Mouse (Mus musculus) midbrain, postnatal 0 days (tissue): ENCODE measurements around the gene Cby1. TPM values are rescaled to one million over a fixed set of nuclear protein-coding genes. Genes with fewer than 3 reads are reported as not detected.

Experiments
- ATAC-seq: fragments of 200-750 bp; cut with Nextera tagmentation; 2 replicates; pipeline ENCODE4 v1.8.0; 2017; ENCODE audit warnings: moderate number of reproducible peaks, mild to moderate bottlenecking, moderate TSS enrichment, moderate library complexity; ENCODE audit not compliant: low FRiP score
- DNase-seq: peaks from one replicate; pipeline ENCODE4 v3.0.0-alpha.2; 2015; ENCODE audit warnings: low spot score
- H3K27ac ChIP-seq: fragments of 300-500 bp; sonication (generic); 2 replicates; pipeline ENCODE4 v1.5.1; 2014; ENCODE audit warnings: low read depth, mild to moderate bottlenecking, low read length, mixed read lengths
- H3K27me3 ChIP-seq: fragments of 300-500 bp; sonication (generic); 2 replicates; pipeline ENCODE4 v1.6.1; 2014; ENCODE audit warnings: low read length, control low read depth, mixed read lengths; ENCODE audit not compliant: insufficient read depth
- H3K36me3 ChIP-seq: fragments of 300-500 bp; sonication (generic); 2 replicates; pipeline ENCODE4 v1.6.1; 2014; ENCODE audit warnings: low read length, control low read depth, mixed read lengths; ENCODE audit not compliant: insufficient read depth
- H3K4me1 ChIP-seq: fragments of 300-500 bp; sonication (generic); 2 replicates; pipeline ENCODE4 v1.6.1; 2014; ENCODE audit warnings: mild to moderate bottlenecking, control low read depth, antibody characterized with exemption, low read length, mixed read lengths; ENCODE audit not compliant: insufficient read depth
- H3K4me2 ChIP-seq: fragments of 300-500 bp; sonication (generic); 2 replicates; pipeline ENCODE4 v1.6.1; 2014; ENCODE audit warnings: low read depth, mild to moderate bottlenecking, low read length, mixed read lengths; ENCODE audit not compliant: poor library complexity, severe bottlenecking
- H3K4me3 ChIP-seq: fragments of 300-500 bp; sonication (generic); 2 replicates; pipeline ENCODE4 v1.5.1; 2014; ENCODE audit warnings: low read depth, mild to moderate bottlenecking, low read length, moderate library complexity
- H3K9ac ChIP-seq: fragments of 300-500 bp; sonication (generic); replicated peaks from 2 replicates; pipeline ENCODE4 v1.6.1; 2014; ENCODE audit warnings: mild to moderate bottlenecking, low read length, moderate library complexity, mixed read lengths; ENCODE audit not compliant: poor library complexity, severe bottlenecking
- H3K9me3 ChIP-seq: fragments of 300-500 bp; sonication (generic); 2 replicates; pipeline ENCODE4 v1.6.1; 2016; ENCODE audit warnings: low read length, control low read depth
- CTCF ChIP-seq: IDR thresholded peaks from 2 replicates; pipeline ENCODE4 v1.5.1; 2016; ENCODE audit warnings: antibody characterized with exemption, mild to moderate bottlenecking
- WGBS: fragments of 180-500 bp; shearing (Covaris S2); extraction: QIAGEN DNeasy Blood & Tissue Kit; methylation state at CpG from one replicate; pipeline ENCODE4 v1.1.7; 2014; 5-methylcytosine and 5-hydroxymethylcytosine counted together
- polyA plus RNA-seq: library from polyadenylated mRNA; unstranded; fragments of >200 nt; fragmentation: Nextera tagmentation; extraction: Ambion mirVana; gene quantifications from 2 replicates; pipeline ENCODE4 v1.2.1, GENCODE M21; 2015
- total RNA-seq: library from RNA; depleted of rRNA; stranded (reverse); fragments of >200 nt; gene quantifications from 2 replicates; pipeline ENCODE4 v1.2.3, GENCODE M21; 2014; rRNA removed

Gene Cby1
- total RNA-seq (56.9 and 72.5 TPM in 2 replicates), polyA plus RNA-seq (99.2 and 101 TPM in 2 replicates)

DNA sequence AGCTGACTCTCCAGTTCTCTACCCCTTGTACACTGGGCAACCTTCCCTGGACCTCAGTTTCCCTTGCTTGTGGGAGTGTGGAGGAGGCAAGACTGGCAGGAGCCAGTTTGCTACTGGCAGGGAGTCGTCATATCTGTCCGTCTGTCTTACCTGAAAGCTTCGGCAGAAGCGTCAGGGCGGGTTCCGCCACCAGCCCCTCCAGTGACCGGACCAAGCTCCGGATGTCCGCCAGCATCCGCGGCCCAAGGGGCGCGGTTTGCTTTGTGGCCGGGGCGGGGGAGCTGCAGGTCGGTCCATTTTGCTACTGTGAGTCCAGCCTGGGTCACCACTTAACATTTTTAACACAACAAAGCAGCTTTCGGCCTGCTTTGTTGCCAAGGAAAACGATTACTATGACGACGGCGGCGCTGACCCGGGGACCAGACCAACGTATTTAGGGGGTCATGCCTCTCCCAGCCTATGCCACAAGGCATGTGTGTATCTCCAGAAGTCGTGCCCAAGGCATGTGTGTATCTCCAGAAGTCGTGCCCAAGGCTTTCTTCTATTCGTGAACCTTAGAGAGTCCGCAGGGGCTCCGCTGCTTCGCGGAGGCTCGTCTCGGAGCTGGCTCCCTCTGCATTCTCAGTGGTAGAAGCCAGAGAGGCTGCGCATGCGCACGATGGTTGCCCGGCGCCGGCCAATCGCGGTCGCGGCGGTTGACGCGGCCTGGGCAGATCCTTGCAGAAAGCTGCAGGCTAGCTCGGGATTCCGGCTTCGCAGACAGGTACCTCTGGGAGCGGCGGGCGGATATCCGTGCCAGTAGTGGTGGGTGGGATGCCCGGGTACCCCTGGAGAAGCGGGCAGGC is at the start of gene Cby1, which contains the start of gene Fam227a:
TSS of gene Cby1 (plus strand) at position 669 of the 845 bp plus-strand sequence.
TSS of gene Fam227a (minus strand) at position 426 of the 845 bp plus-strand sequence.
- no peak for TF ChIP-seq CTCF
- WGBS: under 1% methylated on average over 55 of the region's 55 CpGs

GRCm38 (mm10) chr15:79609226-79609625 is 49.8 kb upstream of the Cby1 start:
- no peak for TF ChIP-seq CTCF
- Histone ChIP-seq H3K4me3 (no peak overlapping the region), H3K36me3 (peaks cover 12% of the 10 kb centered on the region), H3K9ac (no peak overlapping the region), H3K9me3 (no peaks in the 10 kb centered on the region), H3K27ac (no peak overlapping the region), H3K4me1 (no peaks in the 10 kb centered on the region; the same call in 1 of the 2 replicates), H3K27me3 (no peaks in the 10 kb centered on the region), H3K4me2 (no peak overlapping the region)
- DNase-seq: no peak
- no peak for ATAC-seq
- 96% methylated on average over 2 of the region's 2 CpGs for WGBS

More for the DNA sequence above, at the start of gene Cby1, which contains the start of gene Fam227a:
- no peaks in the 10 kb centered on the region for H3K27me3 ChIP-seq
- peak within 1 kb of the TSS; percentile 99 for H3K27ac ChIP-seq
- H3K4me2 ChIP-seq: peak within 1 kb of the TSS; percentile 73
- no peaks in the 10 kb centered on the region; the same call in 1 of the 2 replicates for H3K36me3 ChIP-seq
- peak; percentile 84 for ATAC-seq
- H3K9ac ChIP-seq: peak within 1 kb of the TSS; percentile 87
- H3K9me3 ChIP-seq: no peaks in the 10 kb centered on the region
- H3K4me1 ChIP-seq: peaks cover 4% of the 10 kb centered on the region; the same call in 1 of the 2 replicates
- H3K4me3 ChIP-seq: peak within 1 kb of the TSS; percentile 88
- DNase-seq: peak; percentile 96

GRCm38 (mm10) chr15:79615501-79615900 is 43.5 kb upstream of the Cby1 start:
- H3K9ac ChIP-seq: no peak overlapping the region

GRCm38 (mm10) chr15:79616729-79617128 is 42.3 kb upstream of the Cby1 start:
- no peaks in the 10 kb centered on the region for H3K4me1 ChIP-seq
- no peak overlapping the region for H3K4me3 ChIP-seq
- 84% methylated on average over 5 of the region's 5 CpGs for WGBS
- no peak overlapping the region for H3K27ac ChIP-seq
- H3K36me3 ChIP-seq: peaks cover 34% of the 10 kb centered on the region
- H3K9ac ChIP-seq: no peak overlapping the region
- no peak for DNase-seq
- no peaks in the 10 kb centered on the region for H3K27me3 ChIP-seq
- no peak overlapping the region for H3K4me2 ChIP-seq
- ATAC-seq: no peak
- H3K9me3 ChIP-seq: no peaks in the 10 kb centered on the region
- TF ChIP-seq CTCF: no peak

More at GRCm38 (mm10) chr15:79615501-79615900, 43.5 kb upstream of the Cby1 start:
- H3K9me3 ChIP-seq: no peaks in the 10 kb centered on the region
- H3K36me3 ChIP-seq: peaks cover 29% of the 10 kb centered on the region
- no peaks in the 10 kb centered on the region for H3K27me3 ChIP-seq
- DNase-seq (no peak), ATAC-seq (no peak)
- H3K4me1 ChIP-seq: no peaks in the 10 kb centered on the region
- no peak overlapping the region for H3K27ac ChIP-seq
- 90% methylated on average over 7 of the region's 7 CpGs for WGBS
- TF ChIP-seq CTCF: no peak
- no peak overlapping the region for H3K4me3 ChIP-seq
- no peak overlapping the region for H3K4me2 ChIP-seq

DNA sequence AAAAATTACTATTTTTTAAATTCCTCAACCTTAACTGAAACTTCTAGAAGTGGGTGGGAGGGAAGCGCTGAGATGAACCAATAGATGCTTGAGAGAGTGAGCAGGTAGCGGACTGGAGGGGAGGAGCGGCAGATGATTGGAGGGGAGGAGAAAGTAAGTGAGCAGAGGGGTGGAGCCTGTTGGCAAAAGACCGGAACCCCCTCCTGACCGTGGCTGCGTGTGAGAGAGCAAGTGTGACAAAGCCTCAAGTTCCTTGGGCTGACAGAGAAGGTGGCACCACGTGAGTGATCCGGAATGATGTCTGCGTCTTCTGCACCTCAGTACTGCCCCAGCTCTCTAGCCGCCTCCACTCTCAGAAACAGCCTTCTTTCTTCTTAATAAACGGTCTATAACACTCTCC is 41.9 kb upstream of the Cby1 start:
- Histone ChIP-seq H3K4me1 (no peaks in the 10 kb centered on the region), H3K36me3 (peaks cover 36% of the 10 kb centered on the region), H3K27me3 (no peaks in the 10 kb centered on the region), H3K27ac (no peak overlapping the region), H3K4me2 (no peak overlapping the region), H3K4me3 (no peak overlapping the region), H3K9me3 (no peaks in the 10 kb centered on the region), H3K9ac (no peak overlapping the region)
- 82% methylated on average over 11 of the region's 11 CpGs for WGBS
- no peak for DNase-seq
- ATAC-seq: no peak
- TF ChIP-seq CTCF: no peak

DNA sequence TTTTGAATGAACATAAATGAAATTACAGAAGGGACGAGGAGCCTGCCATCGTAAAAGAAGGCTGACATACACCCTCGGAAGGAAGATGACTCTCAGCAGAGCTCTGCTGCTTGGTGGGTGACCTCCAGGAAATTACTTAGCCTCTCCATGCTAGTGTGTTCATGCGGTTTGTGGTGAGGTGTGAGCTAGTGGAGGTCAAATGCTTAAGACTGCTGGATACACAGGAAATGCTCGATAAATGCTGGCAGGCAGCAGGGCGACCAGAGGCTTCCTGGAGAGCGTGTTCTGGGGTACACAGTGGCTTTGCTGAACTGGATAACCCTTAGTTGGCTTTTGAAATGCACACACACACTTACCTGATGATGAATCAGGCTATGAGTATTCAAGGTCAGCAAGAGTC is 40.5 kb upstream of the Cby1 start:
- H3K4me3 ChIP-seq: no peak overlapping the region
- H3K27me3 ChIP-seq: no peaks in the 10 kb centered on the region
- ATAC-seq (no peak), DNase-seq (no peak)
- 92% methylated on average over 7 of the region's 7 CpGs for WGBS
- H3K9ac ChIP-seq: no peak overlapping the region
- no peak for TF ChIP-seq CTCF
- no peak overlapping the region for H3K27ac ChIP-seq
- H3K36me3 ChIP-seq: peaks cover 41% of the 10 kb centered on the region
- no peaks in the 10 kb centered on the region for H3K9me3 ChIP-seq
- H3K4me2 ChIP-seq: no peak overlapping the region
- H3K4me1 ChIP-seq: no peaks in the 10 kb centered on the region
